Mouse (Mus musculus): ENCODE measurements around the gene Gm10382.

- TF ChIP-seq CTCF (IDR thresholded peaks at IDR 0.05; ENCODE audit: insufficient read depth, low read depth, low read length) (no peak), POLR2A (IDR thresholded peaks at IDR 0.05; ENCODE audit: insufficient read depth, low read depth, low read length) (no peak)
These were observed 24.2 kb upstream of the Gm10382 start for GRCm38 (mm10) chr5:125364851-125365429.

All from olfactory bulb, adult 2 months (tissue).